Mouse (Mus musculus) G1E (cell line): ENCODE data around the gene Nrip2. TPM values are rescaled to one million over a fixed set of nuclear protein-coding genes. Genes with fewer than 3 reads are reported as not detected.

Experiments
- ATAC-seq: 2 replicates; pipeline ENCODE4 v1.8.0; 2016; ENCODE audit warnings: mild to moderate bottlenecking; ENCODE audit not compliant: insufficient number of reproducible peaks, poor library complexity, low FRiP score, severe bottlenecking; ENCODE audit errors: extremely low read depth
- DNase-seq: peaks from one replicate; pipeline ENCODE4 v3.0.0; 2012; ENCODE audit warnings: low spot score
- H3K27me3 ChIP-seq: 2 replicates; pipeline ENCODE4 v1.6.1; 2012; ENCODE audit warnings: mild to moderate bottlenecking, low read length, inconsistent platforms; ENCODE audit not compliant: insufficient read depth
- H3K36me3 ChIP-seq: replicated peaks from 2 replicates; pipeline ENCODE3; 2012; ENCODE audit warnings: mild to moderate bottlenecking, inconsistent platforms
- H3K4me1 ChIP-seq: 2 replicates; pipeline ENCODE4 v1.6.1; 2012; ENCODE audit warnings: low read depth, low read length, inconsistent platforms, mixed read lengths; ENCODE audit not compliant: insufficient read depth
- H3K4me3 ChIP-seq: 2 replicates; pipeline ENCODE4 v1.5.1; 2012; ENCODE audit warnings: low read depth, mild to moderate bottlenecking, inconsistent platforms, low read length, moderate library complexity, mixed read lengths
- H3K9me3 ChIP-seq: replicated peaks from 2 replicates; pipeline ENCODE4 v1.6.1; 2012; ENCODE audit warnings: inconsistent platforms
- CTCF ChIP-seq: IDR thresholded peaks from 2 replicates; pipeline ENCODE4 v1.5.1; 2012; ENCODE audit warnings: low read depth, low read length, inconsistent platforms, mixed read lengths
- GATA1 ChIP-seq: IDR thresholded peaks from 2 replicates; pipeline ENCODE4 v1.6.1; 2012; ENCODE audit warnings: borderline replicate concordance, low read length, inconsistent platforms, mixed read lengths
- GATA2 ChIP-seq: IDR thresholded peaks from 2 replicates; pipeline ENCODE4 v1.6.1; 2012; ENCODE audit warnings: low read depth, low read length, inconsistent platforms, borderline replicate concordance
- POLR2AphosphoS5 ChIP-seq: IDR thresholded peaks from 2 replicates; pipeline ENCODE4 v1.6.1; 2012; ENCODE audit warnings: low read depth, low read length, inconsistent platforms; ENCODE audit not compliant: insufficient replicate concordance
- TAL1 ChIP-seq: conservative IDR thresholded peaks from 2 replicates; pipeline ENCODE4 v1.6.1; 2012; ENCODE audit warnings: low read depth, low read length, inconsistent platforms, mixed read lengths
- polyA plus RNA-seq: library from polyadenylated mRNA; stranded (reverse); fragments of >175 nt; gene quantifications from 2 replicates; pipeline ENCODE4 v1.2.3, GENCODE M21; 2012
- total RNA-seq, 2 experiments: library from RNA; stranded (forward) in 1 of 2; stranded (reverse) in 1 of 2; fragments of 200-1000 nt in 1 of 2; fragments of >200 nt in 1 of 2; fragmentation: Nextera tagmentation in 1 of 2; gene quantifications; 2 replicates each; pipeline ENCODE4 v1.2.3; 2014 to 2017

Nrip2 gene
- total and polyA plus RNA-seq, 3 experiments: 0.11 TPM; not detected in 2

DNA sequence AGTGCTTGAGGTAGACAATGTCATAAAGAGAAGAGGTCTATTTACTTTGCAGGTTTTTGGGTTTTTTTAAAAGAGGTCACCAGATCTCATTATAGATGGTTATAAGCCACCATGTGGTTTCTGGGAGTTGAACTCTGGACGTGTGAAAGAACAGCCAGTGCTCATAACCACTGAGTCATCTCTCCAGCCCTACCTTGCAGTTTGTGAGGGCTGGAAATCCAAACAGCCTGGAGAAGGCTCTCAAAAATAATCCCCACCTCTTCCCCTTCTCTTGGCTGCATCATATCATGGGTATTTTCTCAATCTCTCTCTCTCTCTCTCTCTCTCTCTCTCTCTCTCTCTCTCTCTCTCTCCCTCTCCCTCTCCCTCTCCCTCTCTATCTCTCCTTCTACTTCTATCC, 8.4 kb upstream of the Nrip2 start:
- Histone ChIP-seq H3K36me3 (no peaks in the 10 kb centered on the region), H3K9me3 (no peaks in the 10 kb centered on the region), H3K27me3 (peaks cover 14% of the 10 kb centered on the region), H3K4me1 (no peaks in the 10 kb centered on the region), H3K4me3 (no peak overlapping the region)
- TF ChIP-seq CTCF: no peak
- TF ChIP-seq GATA2: no peak
- no peak for TF ChIP-seq POLR2AphosphoS5
- TF ChIP-seq TAL1: no peak
- no peak for TF ChIP-seq GATA1
- ATAC-seq (no peak), DNase-seq (no peak)

DNA sequence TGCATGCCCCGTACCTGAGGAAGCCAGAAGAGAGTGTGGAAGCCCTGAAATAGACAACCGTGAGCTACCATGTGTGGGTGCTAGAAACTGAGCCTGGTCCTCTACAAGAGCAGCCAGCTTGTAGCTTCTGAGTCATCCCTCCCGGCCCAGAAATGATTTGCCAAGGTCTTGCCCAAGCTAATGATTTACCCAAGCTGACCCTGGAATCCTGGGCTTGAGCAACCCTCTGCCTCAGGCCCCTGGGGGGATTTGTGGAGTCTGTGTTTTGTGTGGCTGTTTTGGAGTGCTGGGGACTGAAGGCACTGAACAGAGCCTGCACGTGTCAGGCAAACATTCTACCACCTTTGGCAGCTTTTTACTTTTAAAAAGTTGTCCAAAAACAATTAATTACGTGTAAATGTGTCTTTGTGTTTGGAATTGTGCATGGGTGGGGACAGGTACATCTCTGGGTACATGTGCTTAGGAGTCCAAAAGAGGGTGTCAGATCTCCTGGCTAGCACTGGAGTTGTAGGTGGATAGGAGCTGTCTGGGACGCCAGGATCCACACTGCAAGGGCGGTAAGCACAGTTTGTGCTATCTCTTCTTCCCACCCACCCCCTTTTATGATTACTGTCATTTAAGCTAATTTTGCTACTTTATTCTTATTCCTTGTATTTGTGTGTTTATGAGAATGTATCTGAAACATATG, 1.4 kb upstream of the Nrip2 start:
- no peak for ATAC-seq
- Histone ChIP-seq H3K36me3 (no peaks in the 10 kb centered on the region), H3K9me3 (no peaks in the 10 kb centered on the region), H3K4me1 (no peaks in the 10 kb centered on the region), H3K27me3 (peaks cover 9% of the 10 kb centered on the region), H3K4me3 (no peak overlapping the region)
- TF ChIP-seq GATA2 (no peak), POLR2AphosphoS5 (no peak), GATA1 (no peak), CTCF (no peak), TAL1 (no peak)
- DNase-seq: no peak

DNA sequence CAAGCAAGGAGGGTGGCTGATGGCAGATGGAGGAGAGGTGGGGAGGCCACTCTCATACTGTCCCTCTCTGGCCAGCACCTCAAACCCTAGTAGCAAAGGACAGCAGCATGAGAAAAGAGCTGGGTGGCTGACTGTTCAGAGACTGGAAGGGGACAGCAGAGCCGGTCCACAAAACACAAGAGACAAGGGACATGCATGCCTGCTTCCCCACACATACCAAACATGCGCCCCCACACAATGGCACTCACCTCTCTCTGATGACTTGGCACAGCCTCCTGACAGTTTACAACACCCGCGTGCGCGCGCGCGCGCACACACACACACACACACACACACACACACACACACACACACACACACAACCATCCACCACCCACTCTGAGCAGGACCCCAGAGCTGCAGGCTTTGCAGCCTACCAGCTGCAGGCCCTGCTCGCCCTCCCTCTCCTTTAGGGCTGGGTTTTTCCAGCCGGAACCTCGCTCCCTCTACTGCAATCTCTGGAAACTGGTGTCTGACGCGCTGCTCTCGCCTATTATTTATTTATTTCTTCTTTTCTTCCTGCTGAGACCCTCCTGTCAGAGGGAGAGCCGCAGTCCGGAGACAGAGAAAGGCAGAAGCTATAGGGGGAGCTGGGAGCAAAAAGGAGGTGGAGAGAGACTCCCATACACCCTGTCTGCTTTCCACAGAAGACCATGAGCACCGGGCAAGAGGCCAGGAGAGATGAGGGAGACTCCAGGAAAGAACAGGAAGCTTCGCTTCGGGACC, 507 bp downstream of the Nrip2 start:
- no peak overlapping the region for H3K4me3 ChIP-seq
- H3K4me1 ChIP-seq: no peaks in the 10 kb centered on the region
- ATAC-seq (no peak), DNase-seq (no peak)
- H3K9me3 ChIP-seq: no peaks in the 10 kb centered on the region
- TF ChIP-seq GATA2 (no peak), GATA1 (no peak), TAL1 (no peak), CTCF (no peak), POLR2AphosphoS5 (no peak)
- H3K27me3 ChIP-seq: peaks cover 9% of the 10 kb centered on the region
- no peaks in the 10 kb centered on the region for H3K36me3 ChIP-seq

DNA sequence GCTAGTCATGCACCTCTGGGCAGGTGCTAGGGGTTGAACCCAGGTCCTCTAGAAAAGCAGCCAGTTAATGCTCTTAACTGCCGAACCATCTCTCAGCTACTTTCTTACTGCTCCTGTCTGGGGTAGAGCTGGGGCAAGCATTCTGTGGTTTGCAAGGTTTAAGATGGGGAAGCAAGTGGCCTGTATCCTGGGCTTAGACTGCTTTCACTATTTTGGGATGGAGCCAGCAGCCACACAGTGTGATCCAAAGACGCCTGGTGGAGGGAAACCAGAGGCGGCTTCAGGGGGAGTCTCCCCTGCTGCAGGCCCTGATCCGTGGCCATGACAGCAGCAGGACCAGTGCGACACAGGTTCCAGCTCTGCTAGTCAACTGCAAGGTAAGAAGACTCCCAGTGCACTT, 5.6 kb downstream of the Nrip2 start:
- DNase-seq: no peak
- TF ChIP-seq POLR2AphosphoS5: no peak
- TF ChIP-seq GATA1: no peak
- TF ChIP-seq CTCF: no peak
- no peak for TF ChIP-seq GATA2
- no peak for TF ChIP-seq TAL1
- no peak for ATAC-seq

DNA sequence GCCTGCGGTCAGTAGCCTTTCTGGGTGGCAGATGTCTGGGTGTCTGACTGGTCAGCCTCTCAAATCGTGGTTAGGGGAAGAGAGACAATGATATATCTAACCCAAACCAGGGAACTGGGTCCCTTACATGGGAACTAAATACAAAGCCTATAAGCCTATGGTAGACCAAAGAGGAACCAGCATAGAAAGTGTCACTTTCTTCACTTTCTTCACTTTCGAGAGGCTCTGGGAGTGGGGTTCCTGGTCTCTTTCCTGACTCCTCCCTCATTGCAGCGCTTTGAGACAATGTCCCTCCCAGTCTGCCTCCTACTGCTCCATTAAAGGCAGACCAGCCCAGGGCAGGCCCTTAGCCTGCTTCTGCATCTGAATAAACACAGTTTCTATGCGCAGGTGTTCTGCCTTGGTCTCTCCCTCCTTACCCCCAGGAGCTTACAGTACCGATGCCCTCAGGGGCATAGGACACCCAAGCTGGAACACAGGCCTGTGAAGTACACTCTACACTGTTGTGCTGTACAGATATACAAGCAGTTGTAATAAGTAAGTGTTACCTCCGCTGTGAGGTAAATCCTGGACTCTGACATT, 9.5 kb downstream of the Nrip2 start:
- no peaks in the 10 kb centered on the region for H3K4me1 ChIP-seq
- no peak overlapping the region for H3K4me3 ChIP-seq
- no peak for ATAC-seq
- peaks cover 78% of the 10 kb centered on the region for H3K36me3 ChIP-seq
- H3K9me3 ChIP-seq: no peaks in the 10 kb centered on the region
- H3K27me3 ChIP-seq: no peaks in the 10 kb centered on the region
- TF ChIP-seq TAL1 (no peak), GATA2 (no peak), CTCF (no peak), POLR2AphosphoS5 (no peak), GATA1 (no peak)
- no peak for DNase-seq

More for the DNA sequence above, 5.6 kb downstream of the Nrip2 start:
- Histone ChIP-seq H3K4me3 (no peak overlapping the region), H3K4me1 (no peaks in the 10 kb centered on the region), H3K36me3 (peaks cover 39% of the 10 kb centered on the region), H3K9me3 (no peaks in the 10 kb centered on the region), H3K27me3 (peaks cover 7% of the 10 kb centered on the region)

DNA sequence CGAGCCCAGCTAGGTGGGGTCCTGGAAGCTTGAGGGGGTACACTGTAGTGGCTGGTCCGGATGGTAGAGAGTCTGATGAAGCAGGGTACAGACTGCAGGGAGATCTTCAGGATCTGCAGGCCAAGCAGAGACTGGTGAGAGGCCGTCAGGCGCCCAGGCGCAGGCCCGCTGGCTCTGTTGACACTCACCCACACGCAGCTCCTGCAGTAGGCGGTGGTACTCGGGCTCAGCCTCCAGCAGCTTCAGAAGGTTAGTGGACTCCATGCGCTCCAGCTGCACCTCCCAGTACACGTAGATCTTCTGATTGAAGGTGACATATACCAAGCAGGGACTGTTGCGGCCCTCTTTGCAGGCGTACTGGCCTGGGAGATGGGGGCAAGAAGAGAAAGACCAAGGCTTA, 11.2 kb downstream of the Nrip2 start:
- ATAC-seq (no peak), DNase-seq (no peak)
- H3K4me3 ChIP-seq: no peak overlapping the region
- no peaks in the 10 kb centered on the region for H3K9me3 ChIP-seq
- peaks cover 92% of the 10 kb centered on the region for H3K36me3 ChIP-seq
- no peaks in the 10 kb centered on the region for H3K27me3 ChIP-seq
- H3K4me1 ChIP-seq: no peaks in the 10 kb centered on the region
- TF ChIP-seq CTCF: no peak
- no peak for TF ChIP-seq GATA1
- no peak for TF ChIP-seq TAL1
- no peak for TF ChIP-seq GATA2
